ENCODE assay signal across 20 mouse cellular contexts in genomic region chr3:31467882-31468281, GRCm38 (mm10).
DNase-seq lines count a peak whose midpoint lies in the region; ATAC-seq and TF ChIP-seq lines count a peak whose summit lies in the region.
"Had no signal": no experiment of that assay in that cellular context is flagged by ENCODE, and none has a peak within 500 bp of the region (broad histone marks: within the 10 kb centered on the region; RNA-seq: fewer than 3 reads in every experiment).

No protein-coding gene starts in this region.

- DNase-seq in forebrain, embryonic 10.5 days (ENCODE audit: extremely low spot score, low spot score), result no peak
- DNase-seq in lung, embryonic 14.5 days, result peak; percentile 6
- DNase-seq in lung, postnatal 4 days, result no peak
- DNase-seq in brain, adult 2 months (ENCODE audit: low read depth, low spot score), result peak; percentile 12
- no peak for DNase-seq in gastrocnemius, postnatal 4 days (ENCODE audit: low spot score in 2 of 2)
- DNase-seq: adrenal gland, adult 2 months; B cell, adult 2 months; cerebellum, adult 9-10 months; gastrocnemius, adult 2 months; heart, adult 18-20 months; kidney, postnatal 4 days; layer of hippocampus, adult 9-11 months; liver, embryonic 13.5 days had no signal

- no peak overlapping the region for H3K27ac ChIP-seq in forebrain, embryonic 15.5 days (replicated peaks)
- H3K27ac ChIP-seq in forebrain, embryonic 10.5 days, result no peak overlapping the region
- H3K27ac ChIP-seq in lung, embryonic 14.5 days (ENCODE audit: low read depth), result no peak overlapping the region
- H3K27ac ChIP-seq in midbrain, embryonic 16.5 days (ENCODE audit: low read length), result peak overlapping the region; percentile 26; the same call in 1 of the 2 replicates
- H3K27ac ChIP-seq: gastrocnemius, adult 2 months; heart, embryonic 13.5 days; liver, embryonic 13.5 days; lung, embryonic 15.5 days; macrophage; midbrain, embryonic 12.5 days; stomach, postnatal 0 days had no signal

- H3K9ac ChIP-seq in forebrain, embryonic 15.5 days (replicated peaks), result no peak overlapping the region
- no peak overlapping the region for H3K9ac ChIP-seq in lung, embryonic 14.5 days
- no peak overlapping the region for H3K9ac ChIP-seq in midbrain, embryonic 16.5 days (ENCODE audit: low read depth, low read length)
- H3K9ac ChIP-seq: heart, embryonic 13.5 days; liver, embryonic 13.5 days; lung, embryonic 15.5 days; midbrain, embryonic 12.5 days had no signal

- H3K9me3 ChIP-seq in forebrain, embryonic 15.5 days, result no peaks in the 10 kb centered on the region
- no peaks in the 10 kb centered on the region for H3K9me3 ChIP-seq in forebrain, embryonic 10.5 days
- H3K9me3 ChIP-seq in lung, embryonic 14.5 days (ENCODE audit: low read depth, low read length), result no peaks in the 10 kb centered on the region
- no peaks in the 10 kb centered on the region for H3K9me3 ChIP-seq in midbrain, embryonic 16.5 days (replicated peaks; ENCODE audit: control insufficient read depth, low read length, poor library complexity, severe bottlenecking)
- H3K9me3 ChIP-seq: heart, embryonic 13.5 days; liver, embryonic 13.5 days; lung, embryonic 15.5 days; midbrain, embryonic 12.5 days had no signal

- no peaks in the 10 kb centered on the region for H3K4me1 ChIP-seq in forebrain, embryonic 15.5 days
- H3K4me1 ChIP-seq in forebrain, embryonic 10.5 days, result no peaks in the 10 kb centered on the region
- no peaks in the 10 kb centered on the region for H3K4me1 ChIP-seq in lung, embryonic 14.5 days (ENCODE audit: insufficient read depth)
- H3K4me1 ChIP-seq in midbrain, embryonic 16.5 days (ENCODE audit: control insufficient read depth, insufficient read depth, low read length), result peaks cover 6% of the 10 kb centered on the region; the same call in 1 of the 2 replicates
- H3K4me1 ChIP-seq: heart, embryonic 13.5 days; liver, embryonic 13.5 days; lung, embryonic 15.5 days; midbrain, embryonic 12.5 days had no signal

- TF ChIP-seq CTCF in lung, embryonic 14.5 days (IDR thresholded peaks at IDR 0.05; ENCODE audit: low read depth), result no peak

- H3K4me2 ChIP-seq in forebrain, embryonic 15.5 days (replicated peaks), result no peak overlapping the region
- H3K4me2 ChIP-seq in lung, embryonic 14.5 days, result no peak overlapping the region
- H3K4me2 ChIP-seq in midbrain, embryonic 16.5 days (ENCODE audit: low read length), result no peak overlapping the region
- H3K4me2 ChIP-seq: heart, embryonic 13.5 days; liver, embryonic 13.5 days; lung, embryonic 15.5 days; midbrain, embryonic 12.5 days had no signal

- H3K27me3 ChIP-seq in forebrain, embryonic 15.5 days, result no peaks in the 10 kb centered on the region
- no peaks in the 10 kb centered on the region for H3K27me3 ChIP-seq in forebrain, embryonic 10.5 days (ENCODE audit: poor library complexity, severe bottlenecking)
- H3K27me3 ChIP-seq in lung, embryonic 14.5 days (ENCODE audit: insufficient read depth, low read length), result no peaks in the 10 kb centered on the region
- no peaks in the 10 kb centered on the region for H3K27me3 ChIP-seq in midbrain, embryonic 16.5 days (ENCODE audit: control insufficient read depth, insufficient read depth, low read depth, low read length)
- H3K27me3 ChIP-seq: heart, embryonic 13.5 days; liver, embryonic 13.5 days; lung, embryonic 15.5 days; midbrain, embryonic 12.5 days had no signal

- ATAC-seq in forebrain, embryonic 15.5 days (replicated peaks), result peak; percentile 58; the same call in 1 of the 2 replicates
- no peak for ATAC-seq in lung, embryonic 14.5 days (ENCODE audit: insufficient read depth)
- peak; percentile 94 for ATAC-seq in midbrain, embryonic 16.5 days

- WGBS in forebrain, embryonic 15.5 days, result 39% methylated on average over 1 of the region's 1 CpGs
- 61% methylated on average over 1 of the region's 1 CpGs for WGBS in forebrain, embryonic 10.5 days
- WGBS in lung, embryonic 14.5 days, result 25% methylated on average over 1 of the region's 1 CpGs
- 7% methylated on average over 1 of the region's 1 CpGs for whole genome bisulfite sequencing in midbrain, embryonic 16.5 days

- H3K4me3 ChIP-seq in forebrain, embryonic 15.5 days, result no peak overlapping the region
- H3K4me3 ChIP-seq in forebrain, embryonic 10.5 days, result no peak overlapping the region
- no peak overlapping the region for H3K4me3 ChIP-seq in lung, embryonic 14.5 days (ENCODE audit: low read depth, low read length)
- no peak overlapping the region for H3K4me3 ChIP-seq in midbrain, embryonic 16.5 days (ENCODE audit: low read depth, low read length)
- H3K4me3 ChIP-seq: gastrocnemius, adult 2 months; heart, embryonic 13.5 days; liver, embryonic 13.5 days; lung, embryonic 15.5 days; midbrain, embryonic 12.5 days had no signal

- H3K36me3 ChIP-seq in forebrain, embryonic 15.5 days, result no peaks in the 10 kb centered on the region
- H3K36me3 ChIP-seq in forebrain, embryonic 10.5 days (replicated peaks), result no peaks in the 10 kb centered on the region
- H3K36me3 ChIP-seq in lung, embryonic 14.5 days (ENCODE audit: insufficient read depth), result no peaks in the 10 kb centered on the region
- no peaks in the 10 kb centered on the region for H3K36me3 ChIP-seq in midbrain, embryonic 16.5 days (ENCODE audit: control insufficient read depth, insufficient read depth, low read length)
- H3K36me3 ChIP-seq: heart, embryonic 13.5 days; liver, embryonic 13.5 days; lung, embryonic 15.5 days; midbrain, embryonic 12.5 days had no signal

Comparison
In these comparisons a context has a peak if more than half of its experiments do, and no peak if none do; other contexts are left out.
1. DNase-seq: peak in lung, embryonic 14.5 days (single experiment) and brain, adult 2 months (single experiment); none in forebrain, embryonic 10.5 days (single experiment), lung, postnatal 4 days (0 of 2) and gastrocnemius, postnatal 4 days (0 of 2).